Mouse (Mus musculus) heart, embryonic 16.5 days (tissue): ENCODE measurements around the gene Runx1. TPM values are rescaled to one million over a fixed set of nuclear protein-coding genes. Genes with fewer than 3 reads are reported as not detected.

ENCODE experiments used
- ATAC-seq: fragments of 200-750 bp; cut with Nextera tagmentation; replicated peaks from 2 replicates; pipeline ENCODE4 v1.8.0; 2017; ENCODE audit warnings: moderate number of reproducible peaks; ENCODE audit not compliant: insufficient read depth, low FRiP score; ENCODE audit errors: extremely low read depth
- H3K27ac ChIP-seq: fragments of 300-500 bp; sonication (generic); 2 replicates; pipeline ENCODE4 v1.5.1; 2014; ENCODE audit warnings: mild to moderate bottlenecking, low read length, control low read depth, moderate library complexity
- H3K27me3 ChIP-seq: fragments of 300-500 bp; sonication (generic); 2 replicates; pipeline ENCODE4 v1.6.1; 2014; ENCODE audit warnings: low read length, mixed read lengths; ENCODE audit not compliant: control insufficient read depth, insufficient read depth
- H3K36me3 ChIP-seq: fragments of 300-500 bp; sonication (generic); 2 replicates; pipeline ENCODE4 v1.6.1; 2014; ENCODE audit not compliant: control insufficient read depth, insufficient read depth
- H3K4me1 ChIP-seq: fragments of 300-500 bp; sonication (generic); 2 replicates; pipeline ENCODE4 v1.6.1; 2014; ENCODE audit warnings: low read length, mixed read lengths; ENCODE audit not compliant: control insufficient read depth, insufficient read depth
- H3K4me2 ChIP-seq: fragments of 300-500 bp; sonication (generic); 2 replicates; pipeline ENCODE4 v1.6.1; 2014; ENCODE audit warnings: low read depth, mild to moderate bottlenecking, control low read depth, low read length
- H3K4me3 ChIP-seq: fragments of 300-500 bp; sonication (generic); 2 replicates; pipeline ENCODE4 v1.5.1; 2014; ENCODE audit warnings: mild to moderate bottlenecking, control low read depth, low read length
- H3K9ac ChIP-seq: fragments of 300-500 bp; sonication (generic); 2 replicates; pipeline ENCODE4 v1.6.1; 2014; ENCODE audit warnings: low read length, control low read depth
- H3K9me3 ChIP-seq: fragments of 300-500 bp; sonication (generic); replicated peaks from 2 replicates; pipeline ENCODE4 v1.6.1; 2016; ENCODE audit warnings: low read length; ENCODE audit not compliant: control insufficient read depth
- WGBS: fragments of 180-500 bp; shearing (Covaris S2); extraction: QIAGEN DNeasy Blood & Tissue Kit; methylation state at CpG from one replicate; pipeline ENCODE4 v1.1.7; 2014; 5-methylcytosine and 5-hydroxymethylcytosine counted together
- polyA plus RNA-seq: library from polyadenylated mRNA; unstranded; fragments of >200 nt; fragmentation: Nextera tagmentation; extraction: Ambion mirVana; gene quantifications from 2 replicates; pipeline ENCODE4 v1.2.1, GENCODE M21; 2015

Runx1 gene
- polyA plus RNA-seq, 1 experiment from 2014 or later: 11.0 TPM

DNA sequence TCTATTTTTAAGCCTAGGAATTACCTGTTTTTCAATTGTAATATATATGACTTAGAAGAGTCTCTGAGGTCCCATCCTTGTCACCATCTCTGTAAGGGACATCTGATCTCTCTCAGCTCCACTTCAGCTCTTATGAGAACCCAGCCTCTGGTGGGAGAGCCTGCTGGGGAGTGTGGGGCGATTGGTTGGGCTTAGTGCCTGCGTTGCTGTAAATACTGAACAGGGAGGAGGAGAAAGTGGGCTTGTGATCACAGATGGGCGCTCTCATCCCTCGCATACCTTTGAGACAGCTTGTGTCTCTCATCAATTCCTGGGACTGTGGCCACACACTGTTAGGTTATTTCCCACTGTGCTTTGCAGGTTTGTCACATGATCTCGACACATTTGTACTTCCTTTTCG is 35.3 kb downstream of the Runx1 start:
- Histone ChIP-seq H3K4me1 (peaks cover 3% of the 10 kb centered on the region), H3K9me3 (no peaks in the 10 kb centered on the region), H3K4me3 (no peak overlapping the region), H3K4me2 (no peak overlapping the region), H3K36me3 (no peaks in the 10 kb centered on the region), H3K27ac (no peak overlapping the region), H3K27me3 (peaks cover 10% of the 10 kb centered on the region), H3K9ac (no peak overlapping the region)
- no peak for ATAC-seq
- WGBS: 65% methylated on average over 6 of the region's 6 CpGs

DNA sequence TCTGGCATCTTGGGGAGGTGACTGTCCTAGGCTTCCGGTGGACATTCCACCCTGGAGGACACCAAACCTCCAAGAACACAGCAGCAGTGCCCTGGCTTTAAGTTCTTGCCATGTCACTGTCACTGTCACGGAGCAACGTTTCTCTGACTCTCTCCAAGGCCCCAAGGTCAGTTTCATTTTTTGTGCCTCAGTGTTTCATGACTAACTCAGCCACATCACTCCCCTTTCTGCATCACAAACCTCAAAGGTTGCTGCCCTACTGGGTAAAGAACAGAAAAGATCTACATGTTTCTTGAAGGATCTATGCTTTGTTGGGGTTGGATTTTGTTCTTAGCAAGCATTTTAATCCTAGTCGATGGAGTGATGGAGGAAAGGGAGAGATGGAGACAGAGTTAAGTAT is 36.1 kb downstream of the Runx1 start:
- ATAC-seq: no peak
- Histone ChIP-seq H3K4me1 (peaks cover 3% of the 10 kb centered on the region), H3K9me3 (no peaks in the 10 kb centered on the region), H3K27me3 (peaks cover 6% of the 10 kb centered on the region), H3K36me3 (no peaks in the 10 kb centered on the region), H3K4me3 (no peak overlapping the region), H3K4me2 (no peak overlapping the region), H3K9ac (no peak overlapping the region), H3K27ac (no peak overlapping the region)
- WGBS: 82% methylated on average over 4 of the region's 4 CpGs

DNA sequence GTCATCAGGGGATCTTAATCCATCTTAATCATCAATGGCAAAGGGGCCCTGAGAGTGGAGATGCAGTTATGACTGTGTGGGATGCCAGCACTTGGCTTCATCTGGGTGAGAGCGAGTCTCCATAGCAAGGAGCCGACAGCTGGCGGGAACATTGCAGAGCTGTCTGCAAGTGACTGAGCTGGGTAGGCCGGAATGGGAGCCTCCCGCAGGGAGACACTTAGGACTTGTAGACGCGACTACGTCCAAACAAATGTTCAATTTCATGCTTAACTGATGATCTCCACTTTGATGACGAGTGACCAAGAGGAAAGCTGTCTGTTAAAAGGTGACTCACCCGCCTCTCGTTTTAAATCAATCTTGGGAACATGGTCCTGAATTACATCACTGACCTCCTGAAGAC is 37.5 kb downstream of the Runx1 start:
- Histone ChIP-seq H3K9ac (no peak overlapping the region), H3K4me3 (no peak overlapping the region), H3K27ac (no peak overlapping the region), H3K9me3 (no peaks in the 10 kb centered on the region), H3K36me3 (no peaks in the 10 kb centered on the region), H3K27me3 (peaks cover 6% of the 10 kb centered on the region), H3K4me1 (peaks cover 12% of the 10 kb centered on the region), H3K4me2 (no peak overlapping the region)
- no peak for ATAC-seq
- 49% methylated on average over 11 of the region's 11 CpGs for WGBS

DNA sequence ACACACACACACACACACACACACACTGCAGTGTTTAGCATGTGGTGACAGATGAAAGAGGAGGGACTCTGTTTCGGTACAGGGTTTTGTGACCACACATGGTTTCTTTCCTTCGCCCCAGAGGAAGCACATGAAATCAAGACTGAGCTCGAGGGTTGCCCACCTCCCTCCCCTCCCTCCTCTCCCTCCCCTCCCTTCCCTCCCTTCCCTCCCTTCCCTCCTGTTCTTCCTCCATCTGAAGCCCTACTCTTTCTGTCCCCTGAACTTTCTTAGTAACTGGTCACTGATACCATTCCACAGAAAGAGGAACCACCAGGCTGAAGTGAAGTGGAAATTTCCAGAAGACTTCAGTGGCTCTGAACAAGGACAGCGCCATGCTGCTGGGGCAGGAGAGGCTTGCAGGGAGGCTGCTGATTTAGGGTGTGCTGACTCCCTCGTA is 39.0 kb downstream of the Runx1 start:
- Histone ChIP-seq H3K4me1 (peaks cover 15% of the 10 kb centered on the region), H3K9me3 (no peaks in the 10 kb centered on the region), H3K27me3 (peaks cover 7% of the 10 kb centered on the region), H3K4me3 (no peak overlapping the region), H3K27ac (no peak overlapping the region), H3K36me3 (no peaks in the 10 kb centered on the region), H3K9ac (no peak overlapping the region), H3K4me2 (no peak overlapping the region)
- ATAC-seq: no peak
- 53% methylated on average over 5 of the region's 5 CpGs for WGBS

DNA sequence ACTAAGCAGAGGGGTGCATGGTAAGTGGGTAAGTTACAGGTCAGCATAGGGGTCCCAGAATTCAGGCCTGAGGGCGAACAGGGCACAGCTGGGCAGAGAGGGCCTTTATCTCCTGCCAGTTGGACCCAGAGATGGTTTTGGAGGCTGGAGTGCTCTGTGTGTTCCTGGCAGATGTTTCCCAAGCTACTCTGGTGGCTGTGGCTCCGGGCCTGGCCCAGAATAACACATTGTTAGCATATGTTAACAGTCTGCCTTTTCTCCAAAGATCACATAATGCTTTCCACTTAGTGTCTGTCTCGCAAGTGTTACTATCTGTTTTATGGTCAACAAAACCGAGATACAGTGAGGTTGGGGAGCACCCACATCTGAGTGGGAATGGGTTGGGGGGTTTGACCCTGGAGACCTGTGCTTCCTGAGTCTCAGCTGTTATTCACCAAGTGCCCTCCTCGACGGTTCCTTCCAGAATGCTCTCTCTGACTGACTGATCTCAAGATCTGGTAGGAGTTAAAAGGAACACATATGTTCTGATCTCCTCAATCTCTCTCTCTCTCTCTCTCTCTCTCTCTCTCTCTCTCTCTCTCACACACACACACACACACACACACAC is 39.6 kb downstream of the Runx1 start:
- Histone ChIP-seq H3K36me3 (no peaks in the 10 kb centered on the region), H3K4me3 (no peak overlapping the region), H3K4me2 (no peak overlapping the region), H3K4me1 (peaks cover 15% of the 10 kb centered on the region), H3K27ac (no peak overlapping the region), H3K27me3 (peaks cover 6% of the 10 kb centered on the region; the same call in 1 of the 2 replicates), H3K9ac (no peak overlapping the region), H3K9me3 (no peaks in the 10 kb centered on the region)
- no peak for ATAC-seq
- 53% methylated on average over 6 of the region's 6 CpGs for WGBS

DNA sequence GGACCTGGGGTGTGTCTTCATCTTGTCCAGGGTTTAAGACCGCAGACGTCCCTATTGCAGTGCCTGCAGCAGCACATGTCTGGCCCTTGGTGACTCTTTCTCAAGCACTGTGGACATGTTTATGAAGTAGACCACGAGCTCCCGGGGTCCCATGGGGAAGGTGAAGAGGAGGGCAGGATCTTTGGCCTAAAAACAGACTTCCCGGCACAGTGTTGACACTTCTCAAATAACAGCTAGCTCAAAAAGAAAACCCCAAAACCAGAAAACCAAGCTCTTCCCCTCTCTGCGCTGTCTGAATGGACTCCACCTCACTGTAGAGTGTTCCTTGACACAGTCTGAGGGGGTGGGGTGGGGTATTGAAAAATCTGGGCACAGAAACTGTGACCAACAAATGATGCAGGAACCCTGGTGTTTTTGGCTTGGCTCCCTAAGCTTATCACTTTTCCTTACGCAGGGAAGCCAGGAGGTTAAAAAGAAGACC is 42.3 kb downstream of the Runx1 start:
- 28% methylated on average over 7 of the region's 7 CpGs for WGBS
- ATAC-seq: 0 out of 2 replicates have a peak, but pooled peaks have one; percentile 46
- Histone ChIP-seq H3K36me3 (no peaks in the 10 kb centered on the region), H3K4me3 (no peak overlapping the region), H3K27ac (no peak overlapping the region), H3K9me3 (no peaks in the 10 kb centered on the region), H3K9ac (0 out of 2 replicates have a peak overlapping the region, but pooled peaks have one; percentile 15), H3K4me1 (peaks cover 15% of the 10 kb centered on the region), H3K4me2 (no peak overlapping the region), H3K27me3 (peaks cover 6% of the 10 kb centered on the region; the same call in 1 of the 2 replicates)

DNA sequence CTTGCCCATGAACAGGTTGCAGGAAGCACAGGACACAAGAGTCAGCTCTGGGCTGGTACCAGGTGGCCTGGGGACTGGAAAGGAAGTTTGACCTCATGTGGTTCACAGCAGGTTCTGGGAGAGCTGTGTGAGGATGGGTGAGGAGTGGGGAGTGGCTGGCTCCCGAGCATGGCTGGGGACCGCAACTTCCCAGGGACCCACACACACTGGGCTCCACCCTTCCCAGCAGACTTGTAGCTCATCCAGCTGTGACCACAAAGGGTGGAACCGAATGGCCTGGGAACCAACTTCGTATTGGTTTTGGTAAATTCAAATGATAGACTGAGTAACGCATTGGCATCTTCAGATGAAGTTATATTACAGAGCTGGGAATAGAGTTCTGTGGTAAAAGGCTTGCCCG is 43.5 kb downstream of the Runx1 start:
- Histone ChIP-seq H3K9ac (no peak overlapping the region), H3K36me3 (no peaks in the 10 kb centered on the region), H3K4me1 (peaks cover 23% of the 10 kb centered on the region), H3K9me3 (no peaks in the 10 kb centered on the region), H3K27ac (no peak overlapping the region), H3K27me3 (peaks cover 4% of the 10 kb centered on the region; the same call in 1 of the 2 replicates), H3K4me2 (no peak overlapping the region), H3K4me3 (no peak overlapping the region)
- 64% methylated on average over 6 of the region's 6 CpGs for WGBS
- no peak for ATAC-seq

DNA sequence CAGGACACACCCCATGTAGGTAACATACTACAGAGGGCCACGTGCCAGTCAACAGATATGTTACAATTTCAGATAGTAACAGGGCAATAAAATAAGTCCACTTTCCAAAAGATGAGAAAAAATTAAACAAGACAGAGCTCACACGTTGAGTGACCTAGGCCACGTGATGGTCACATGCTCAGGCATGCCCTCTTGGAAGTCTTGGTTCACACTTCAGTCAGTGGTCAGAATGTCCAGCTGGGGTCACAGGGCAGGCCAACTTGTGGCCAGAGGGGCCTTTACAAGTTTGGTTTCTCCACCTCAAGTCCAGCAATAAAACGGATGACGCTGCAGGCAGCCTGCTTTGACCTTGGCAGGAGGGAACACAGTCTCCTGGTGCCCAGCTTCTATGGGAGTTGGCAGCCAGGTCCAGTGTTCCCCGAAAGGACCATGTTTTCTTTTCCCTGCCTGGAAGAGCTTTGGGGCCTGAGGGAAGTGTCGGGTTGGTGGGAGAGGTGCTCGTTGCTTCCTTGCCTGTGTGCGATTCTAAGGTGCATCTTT is 46.0 kb downstream of the Runx1 start:
- Histone ChIP-seq H3K9ac (no peak overlapping the region), H3K27ac (no peak overlapping the region), H3K36me3 (no peaks in the 10 kb centered on the region), H3K4me3 (no peak overlapping the region), H3K27me3 (peaks cover 9% of the 10 kb centered on the region), H3K4me1 (peaks cover 20% of the 10 kb centered on the region), H3K4me2 (no peak overlapping the region), H3K9me3 (no peaks in the 10 kb centered on the region)
- WGBS: 87% methylated on average over 9 of the region's 9 CpGs
- no peak for ATAC-seq

DNA sequence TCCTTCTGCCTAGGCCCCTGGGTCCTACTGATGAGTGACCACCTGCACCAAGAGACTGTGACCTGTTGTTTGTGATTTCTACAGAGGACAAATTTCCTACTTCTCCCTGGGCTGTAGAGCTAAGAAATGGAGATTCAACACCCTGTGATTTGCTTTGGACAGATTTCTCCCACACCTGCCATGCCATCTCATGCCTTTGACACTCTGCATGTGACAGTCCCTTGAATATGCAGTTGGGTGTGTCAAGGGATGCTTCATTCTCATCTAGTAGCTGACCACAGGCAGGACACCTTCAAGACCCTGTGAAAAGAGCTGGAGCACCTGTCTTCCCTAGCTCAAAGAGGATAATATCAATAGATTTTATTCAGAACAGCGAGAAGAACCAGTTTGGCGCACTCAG is 46.8 kb downstream of the Runx1 start:
- H3K9ac ChIP-seq: no peak overlapping the region
- peaks cover 18% of the 10 kb centered on the region for H3K4me1 ChIP-seq
- ATAC-seq: no peak
- no peak overlapping the region for H3K4me2 ChIP-seq
- H3K27ac ChIP-seq: no peak overlapping the region
- H3K9me3 ChIP-seq: no peaks in the 10 kb centered on the region
- 94% methylated on average over 2 of the region's 2 CpGs for WGBS
- H3K27me3 ChIP-seq: peaks cover 9% of the 10 kb centered on the region
- no peak overlapping the region for H3K4me3 ChIP-seq
- H3K36me3 ChIP-seq: no peaks in the 10 kb centered on the region
